Mouse (Mus musculus): ENCODE measurements around the gene Sim2. TPM values are rescaled to one million over a fixed set of nuclear protein-coding genes. Genes with fewer than 3 reads are reported as not detected.

Gene Sim2
- polyA plus RNA-seq, 1 experiment from 2014 or later = 0.29 TPM

- Histone ChIP-seq H3K4me3 (ENCODE audit: low read depth, low read length) (no peak overlapping the region), H3K9ac (ENCODE audit: low read length) (no peak overlapping the region), H3K36me3 (ENCODE audit: control insufficient read depth, insufficient read depth, low read length) (no peaks in the 10 kb centered on the region), H3K4me2 (ENCODE audit: low read length) (no peak overlapping the region), H3K4me1 (ENCODE audit: control insufficient read depth, insufficient read depth, low read length) (0 out of 2 replicates have a peak, but pooled peaks cover 2% of the 10 kb centered on the region), H3K27ac (ENCODE audit: low read depth, low read length) (no peak overlapping the region), H3K9me3 (replicated peaks; ENCODE audit: control insufficient read depth, low read length) (0 out of 2 replicates have a peak, but pooled peaks cover 6% of the 10 kb centered on the region), H3K27me3 (replicated peaks; ENCODE audit: control insufficient read depth, insufficient read depth, low read length) (peaks cover 14% of the 10 kb centered on the region)
- ATAC-seq (no peak), DNase-seq (ENCODE audit: low spot score) (no peak)
- 52% methylated on average over 9 of the region's 9 CpGs for WGBS
These were observed 13.8 kb upstream of the Sim2 start for GRCm38 (mm10) chr16:94070920-94071319.

GRCm38 (mm10) chr16:94071468-94071867 lies 13.3 kb upstream of the Sim2 start:
- ATAC-seq (no peak), DNase-seq (ENCODE audit: low spot score) (no peak)
- H3K27ac ChIP-seq (ENCODE audit: low read depth, low read length) = no peak overlapping the region
- no peaks in the 10 kb centered on the region for H3K36me3 ChIP-seq (ENCODE audit: control insufficient read depth, insufficient read depth, low read length)
- H3K4me3 ChIP-seq (ENCODE audit: low read depth, low read length) = no peak overlapping the region
- H3K4me2 ChIP-seq (ENCODE audit: low read length) = no peak overlapping the region
- H3K9ac ChIP-seq (ENCODE audit: low read length) = no peak overlapping the region
- 74% methylated on average over 8 of the region's 8 CpGs for WGBS
- 0 out of 2 replicates have a peak, but pooled peaks cover 2% of the 10 kb centered on the region for H3K4me1 ChIP-seq (ENCODE audit: control insufficient read depth, insufficient read depth, low read length)
- peaks cover 19% of the 10 kb centered on the region for H3K27me3 ChIP-seq (replicated peaks; ENCODE audit: control insufficient read depth, insufficient read depth, low read length)
- 0 out of 2 replicates have a peak, but pooled peaks cover 6% of the 10 kb centered on the region for H3K9me3 ChIP-seq (replicated peaks; ENCODE audit: control insufficient read depth, low read length)

GRCm38 (mm10) chr16:94075362-94076027 lies 9.2 kb upstream of the Sim2 start:
- H3K4me1 ChIP-seq (ENCODE audit: control insufficient read depth, insufficient read depth, low read length) = 0 out of 2 replicates have a peak, but pooled peaks cover 2% of the 10 kb centered on the region
- no peak overlapping the region for H3K4me3 ChIP-seq (ENCODE audit: low read depth, low read length)
- 39% methylated on average over 19 of the region's 19 CpGs for WGBS
- peaks cover 55% of the 10 kb centered on the region for H3K27me3 ChIP-seq (replicated peaks; ENCODE audit: control insufficient read depth, insufficient read depth, low read length)
- no peak overlapping the region for H3K9ac ChIP-seq (ENCODE audit: low read length)
- H3K4me2 ChIP-seq (ENCODE audit: low read length) = no peak overlapping the region
- no peaks in the 10 kb centered on the region for H3K36me3 ChIP-seq (ENCODE audit: control insufficient read depth, insufficient read depth, low read length)
- H3K9me3 ChIP-seq (replicated peaks; ENCODE audit: control insufficient read depth, low read length) = no peaks in the 10 kb centered on the region
- DNase-seq (ENCODE audit: low spot score) = no peak
- no peak overlapping the region for H3K27ac ChIP-seq (ENCODE audit: low read depth, low read length)
- ATAC-seq = no peak

- Histone ChIP-seq H3K9ac (ENCODE audit: low read length) (no peak overlapping the region), H3K27ac (ENCODE audit: low read depth, low read length) (no peak overlapping the region), H3K4me2 (ENCODE audit: low read length) (no peak overlapping the region), H3K27me3 (replicated peaks; ENCODE audit: control insufficient read depth, insufficient read depth, low read length) (peaks cover 82% of the 10 kb centered on the region), H3K4me3 (ENCODE audit: low read depth, low read length) (no peak overlapping the region), H3K4me1 (ENCODE audit: control insufficient read depth, insufficient read depth, low read length) (no peaks in the 10 kb centered on the region), H3K36me3 (ENCODE audit: control insufficient read depth, insufficient read depth, low read length) (no peaks in the 10 kb centered on the region), H3K9me3 (replicated peaks; ENCODE audit: control insufficient read depth, low read length) (no peaks in the 10 kb centered on the region)
- ATAC-seq (no peak), DNase-seq (ENCODE audit: low spot score) (no peak)
- 1% methylated on average over 23 of the region's 23 CpGs for WGBS
These were observed 6.2 kb upstream of the Sim2 start for GRCm38 (mm10) chr16:94078318-94079074.

GRCm38 (mm10) chr16:94079075-94079855 lies 5.5 kb upstream of the Sim2 start:
- Histone ChIP-seq H3K4me1 (ENCODE audit: control insufficient read depth, insufficient read depth, low read length) (no peaks in the 10 kb centered on the region), H3K9me3 (replicated peaks; ENCODE audit: control insufficient read depth, low read length) (no peaks in the 10 kb centered on the region), H3K36me3 (ENCODE audit: control insufficient read depth, insufficient read depth, low read length) (no peaks in the 10 kb centered on the region), H3K4me2 (ENCODE audit: low read length) (no peak overlapping the region), H3K27ac (ENCODE audit: low read depth, low read length) (no peak overlapping the region), H3K9ac (ENCODE audit: low read length) (no peak overlapping the region), H3K4me3 (ENCODE audit: low read depth, low read length) (no peak overlapping the region), H3K27me3 (replicated peaks; ENCODE audit: control insufficient read depth, insufficient read depth, low read length) (peaks cover 82% of the 10 kb centered on the region)
- WGBS = under 1% methylated on average over 47 of the region's 47 CpGs
- ATAC-seq (no peak), DNase-seq (ENCODE audit: low spot score) (no peak)

- DNase-seq (ENCODE audit: low spot score) (no peak), ATAC-seq (no peak)
- Histone ChIP-seq H3K27me3 (replicated peaks; ENCODE audit: control insufficient read depth, insufficient read depth, low read length) (peaks cover 88% of the 10 kb centered on the region), H3K9me3 (replicated peaks; ENCODE audit: control insufficient read depth, low read length) (no peaks in the 10 kb centered on the region), H3K4me2 (ENCODE audit: low read length) (no peak overlapping the region), H3K4me3 (ENCODE audit: low read depth, low read length) (no peak overlapping the region), H3K36me3 (ENCODE audit: control insufficient read depth, insufficient read depth, low read length) (no peaks in the 10 kb centered on the region), H3K9ac (ENCODE audit: low read length) (no peak overlapping the region), H3K4me1 (ENCODE audit: control insufficient read depth, insufficient read depth, low read length) (peaks cover 4% of the 10 kb centered on the region; the same call in 1 of the 2 replicates), H3K27ac (ENCODE audit: low read depth, low read length) (no peak overlapping the region)
- WGBS = 1% methylated on average over 13 of the region's 13 CpGs
These were observed 4.7 kb upstream of the Sim2 start for GRCm38 (mm10) chr16:94079856-94080555.

- Histone ChIP-seq H3K27me3 (replicated peaks; ENCODE audit: control insufficient read depth, insufficient read depth, low read length) (peaks cover 88% of the 10 kb centered on the region), H3K36me3 (ENCODE audit: control insufficient read depth, insufficient read depth, low read length) (no peaks in the 10 kb centered on the region), H3K9me3 (replicated peaks; ENCODE audit: control insufficient read depth, low read length) (no peaks in the 10 kb centered on the region), H3K9ac (ENCODE audit: low read length) (no peak overlapping the region), H3K4me1 (ENCODE audit: control insufficient read depth, insufficient read depth, low read length) (peaks cover 5% of the 10 kb centered on the region; the same call in 1 of the 2 replicates), H3K4me3 (ENCODE audit: low read depth, low read length) (no peak overlapping the region), H3K27ac (ENCODE audit: low read depth, low read length) (no peak overlapping the region), H3K4me2 (ENCODE audit: low read length) (no peak overlapping the region)
- 8% methylated on average over 5 of the region's 5 CpGs for WGBS
- DNase-seq (ENCODE audit: low spot score) (no peak), ATAC-seq (no peak)
These were observed 3.1 kb upstream of the Sim2 start for GRCm38 (mm10) chr16:94081596-94081995.

GRCm38 (mm10) chr16:94081996-94082708 lies 2.6 kb upstream of the Sim2 start:
- no peak for DNase-seq (ENCODE audit: low spot score)
- ATAC-seq = no peak
- Histone ChIP-seq H3K36me3 (ENCODE audit: control insufficient read depth, insufficient read depth, low read length) (no peaks in the 10 kb centered on the region), H3K4me1 (ENCODE audit: control insufficient read depth, insufficient read depth, low read length) (peaks cover 5% of the 10 kb centered on the region; the same call in 1 of the 2 replicates), H3K4me2 (ENCODE audit: low read length) (no peak overlapping the region), H3K27me3 (replicated peaks; ENCODE audit: control insufficient read depth, insufficient read depth, low read length) (peaks cover 88% of the 10 kb centered on the region), H3K4me3 (ENCODE audit: low read depth, low read length) (no peak overlapping the region), H3K9me3 (replicated peaks; ENCODE audit: control insufficient read depth, low read length) (no peaks in the 10 kb centered on the region), H3K27ac (ENCODE audit: low read depth, low read length) (no peak overlapping the region), H3K9ac (ENCODE audit: low read length) (no peak overlapping the region)
- WGBS = 5% methylated on average over 8 of the region's 8 CpGs
